Mouse (Mus musculus): ENCODE results near the gene Pdxk.
"Not testable (repeated sequence)": the region's sequence is repeated elsewhere in the genome, so short reads cannot be mapped to it uniquely, and the experiment has no call there.

The Pdxk gene

GRCm38 (mm10) chr10:78464792-78465207, at the start of gene Pdxk:
Gene Pdxk, minus strand, starts transcription at chr10:78464975.
- peak; percentile 98 to 99 for DNase-seq (ENCODE audit: inconsistent age in 2 of 2, low spot score in 1 of 2)

- no peak for DNase-seq (ENCODE audit: inconsistent age in 2 of 2, low spot score in 1 of 2)
Measured at GRCm38 (mm10) chr10:78502986-78503733, 38.4 kb upstream of the Pdxk start.

- DNase-seq (ENCODE audit: inconsistent age in 2 of 2, low spot score in 1 of 2) = peak; percentile 82 to 94
Measured at GRCm38 (mm10) chr10:78487431-78488086, 22.8 kb upstream of the Pdxk start.

GRCm38 (mm10) chr10:78486871-78487270, 22.1 kb upstream of the Pdxk start:
- no peak for DNase-seq (ENCODE audit: inconsistent age in 2 of 2, low spot score in 1 of 2)

GRCm38 (mm10) chr10:78485369-78485768, 20.6 kb upstream of the Pdxk start:
- not testable (repeated sequence) for DNase-seq (ENCODE audit: inconsistent age in 2 of 2, low spot score in 1 of 2)

GRCm38 (mm10) chr10:78481928-78482499, 17.2 kb upstream of the Pdxk start:
- peak; percentile 57 to 78 for DNase-seq (ENCODE audit: inconsistent age in 2 of 2, low spot score in 1 of 2)

GRCm38 (mm10) chr10:78480954-78481927, 16.5 kb upstream of the Pdxk start:
- DNase-seq (ENCODE audit: inconsistent age in 2 of 2, low spot score in 1 of 2) = no peak

- no peak for DNase-seq (ENCODE audit: inconsistent age in 2 of 2, low spot score in 1 of 2)
Measured at GRCm38 (mm10) chr10:78476821-78477220, 12.0 kb upstream of the Pdxk start.

- DNase-seq (ENCODE audit: inconsistent age in 2 of 2, low spot score in 1 of 2) = no peak
Measured at GRCm38 (mm10) chr10:78474759-78475158, 10.0 kb upstream of the Pdxk start.

GRCm38 (mm10) chr10:78473434-78473833, 8.7 kb upstream of the Pdxk start:
- DNase-seq (ENCODE audit: inconsistent age in 2 of 2, low spot score in 1 of 2) = no peak

- DNase-seq (ENCODE audit: inconsistent age in 2 of 2, low spot score in 1 of 2) = peak; percentile 56 to 85
Measured at GRCm38 (mm10) chr10:78472046-78472445, 7.3 kb upstream of the Pdxk start.

GRCm38 (mm10) chr10:78470582-78471313, 6.0 kb upstream of the Pdxk start:
- DNase-seq (ENCODE audit: inconsistent age in 2 of 2, low spot score in 1 of 2) = peak; percentile 56 to 77

GRCm38 (mm10) chr10:78467761-78468310, 3.1 kb upstream of the Pdxk start:
- DNase-seq (ENCODE audit: inconsistent age in 2 of 2, low spot score in 1 of 2) = peak; percentile 71 to 75

- DNase-seq (ENCODE audit: inconsistent age in 2 of 2, low spot score in 1 of 2) = no peak
Measured at GRCm38 (mm10) chr10:78466647-78467046, 1.9 kb upstream of the Pdxk start.

GRCm38 (mm10) chr10:78465472-78465871, 697 bp upstream of the Pdxk start:
- DNase-seq (ENCODE audit: inconsistent age in 2 of 2, low spot score in 1 of 2) = no peak

GRCm38 (mm10) chr10:78464201-78464791, 479 bp downstream of the Pdxk start:
- DNase-seq (ENCODE audit: inconsistent age in 2 of 2, low spot score in 1 of 2) = no peak

GRCm38 (mm10) chr10:78463769-78464167, 1.0 kb downstream of the Pdxk start:
- DNase-seq (ENCODE audit: inconsistent age in 2 of 2, low spot score in 1 of 2) = peak in 1 of 2 experiments; percentile 60

- no peak for DNase-seq (ENCODE audit: inconsistent age in 2 of 2, low spot score in 1 of 2)
Measured at GRCm38 (mm10) chr10:78462945-78463768, 1.6 kb downstream of the Pdxk start.

- no peak for DNase-seq (ENCODE audit: inconsistent age in 2 of 2, low spot score in 1 of 2)
Measured at GRCm38 (mm10) chr10:78461767-78462166, 3.0 kb downstream of the Pdxk start.
